Mouse (Mus musculus) frontal cortex, adult 2 months (tissue): ENCODE measurements around the gene Hoxd8. TPM values are rescaled to one million over a fixed set of nuclear protein-coding genes. Genes with fewer than 3 reads are reported as not detected.

ENCODE experiments used
- DNase-seq, 2 experiments: peaks; one replicate each; pipeline ENCODE4 v3.0.0; 2022; ENCODE audit warnings: low spot score in 1 of 2; ENCODE audit errors: extremely low spot score in 1 of 2
- polyA plus RNA-seq: library from polyadenylated mRNA; depleted of rRNA; stranded (reverse); fragments of >200 nt; gene quantifications from 2 replicates; pipeline ENCODE4 v1.2.3, GENCODE M21; 2012

Hoxd8 gene
- polyA plus RNA-seq, 1 experiment: 0.04 TPM

DNA sequence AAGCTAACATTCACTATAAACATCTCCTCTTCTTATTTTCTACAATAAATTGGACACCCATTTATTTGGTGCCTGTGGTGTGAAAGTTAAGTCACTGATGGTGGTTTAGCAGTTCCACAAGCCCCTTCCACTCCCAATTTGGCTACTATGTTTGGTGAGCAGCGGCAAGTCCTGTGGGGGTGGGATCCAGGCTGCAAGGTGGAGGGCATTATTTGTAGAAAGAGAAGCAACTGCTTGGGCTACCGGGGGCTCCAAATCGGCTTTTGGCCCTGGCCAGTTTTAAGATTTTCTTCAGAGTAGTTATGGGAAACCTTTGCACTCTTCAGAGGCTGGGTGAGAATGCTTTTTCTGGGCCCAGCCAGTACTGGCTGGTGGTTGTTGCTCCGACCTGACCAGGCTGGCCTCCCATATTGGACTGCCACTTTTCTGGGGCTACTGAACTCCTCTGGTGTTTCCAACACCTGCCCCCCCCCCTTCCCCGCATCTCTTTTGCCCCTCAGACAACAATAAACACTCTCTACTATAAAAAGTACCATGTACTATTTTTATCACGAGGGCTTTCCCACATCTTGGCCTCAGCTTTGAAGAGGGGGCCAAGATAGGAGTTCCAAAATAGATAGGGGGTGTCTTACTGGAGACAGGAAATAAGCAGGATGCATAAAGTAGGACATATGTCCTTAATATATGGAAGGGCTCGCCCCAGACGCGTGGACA is 27.5 kb downstream of the Hoxd8 start:
- no peak for DNase-seq

- DNase-seq: no peak
Measured at GRCm38 (mm10) chr2:74732513-74733316, 28.3 kb downstream of the Hoxd8 start.

DNA sequence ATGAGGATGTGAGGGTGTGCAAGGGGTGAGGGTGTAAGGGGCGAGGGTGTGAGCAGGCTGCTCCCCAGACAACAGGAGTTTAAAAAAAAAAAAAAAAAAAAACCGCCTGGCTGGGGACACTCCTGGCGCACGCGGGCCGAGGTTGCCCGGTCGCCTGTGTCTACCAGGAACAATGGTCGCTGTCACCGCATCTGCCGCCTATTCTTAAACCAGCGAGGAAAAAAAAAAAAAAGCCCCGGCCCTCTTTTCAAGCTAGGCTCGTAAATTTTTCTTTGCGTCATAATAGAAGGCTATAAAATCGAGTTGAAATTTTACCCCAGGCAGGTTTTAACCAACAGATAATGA is 28.9 kb downstream of the Hoxd8 start:
- no peak for DNase-seq

GRCm38 (mm10) chr2:74733765-74734164 is 29.4 kb downstream of the Hoxd8 start:
- no peak for DNase-seq

GRCm38 (mm10) chr2:74734451-74734850 is 30.0 kb downstream of the Hoxd8 start:
- DNase-seq: no peak

- no peak for DNase-seq
Measured at GRCm38 (mm10) chr2:74734996-74735811, 30.8 kb downstream of the Hoxd8 start.

DNA sequence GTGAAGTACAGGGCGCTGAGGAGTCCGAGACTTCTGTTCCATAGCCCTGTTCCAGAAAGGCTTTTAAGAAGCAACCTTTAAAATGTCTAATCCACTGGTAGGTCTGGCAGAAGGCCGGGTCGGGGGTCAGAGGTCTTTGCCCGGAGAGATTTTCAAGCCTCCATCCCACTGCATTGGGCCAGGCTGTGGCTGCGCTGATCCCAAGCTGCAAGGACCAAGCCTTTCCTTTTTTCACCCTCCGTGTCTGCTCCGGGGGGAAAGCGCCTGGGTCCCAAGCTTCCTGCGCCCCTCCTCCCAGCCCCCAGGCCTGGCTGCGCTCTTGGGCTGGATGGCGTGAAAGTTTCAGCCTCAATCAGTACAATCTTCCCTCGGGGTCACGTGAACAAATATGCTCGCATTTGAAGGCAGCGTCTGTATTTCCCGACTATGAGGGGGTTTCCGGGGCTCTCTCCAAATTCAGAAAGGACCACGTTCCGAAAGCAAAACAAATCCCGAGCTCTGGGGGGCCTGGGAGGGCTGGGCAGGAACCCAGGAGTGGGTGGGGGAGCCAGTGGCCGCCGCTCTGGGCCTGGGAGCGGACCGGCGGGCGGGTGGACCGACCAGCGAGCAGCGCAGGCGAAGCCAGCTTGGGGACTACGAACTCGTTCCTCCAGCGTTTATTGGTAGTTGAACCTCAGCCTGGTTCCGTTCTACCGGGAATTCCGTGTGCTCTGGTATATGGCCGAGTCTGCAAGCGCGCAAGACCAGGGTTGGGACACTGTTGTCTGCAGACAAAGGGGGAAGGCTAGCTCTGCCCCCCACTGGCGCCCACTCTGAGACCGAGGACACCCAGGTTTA is 31.7 kb downstream of the Hoxd8 start:
- DNase-seq: no peak

GRCm38 (mm10) chr2:74736688-74737577 is 32.5 kb downstream of the Hoxd8 start:
- DNase-seq: no peak

DNA sequence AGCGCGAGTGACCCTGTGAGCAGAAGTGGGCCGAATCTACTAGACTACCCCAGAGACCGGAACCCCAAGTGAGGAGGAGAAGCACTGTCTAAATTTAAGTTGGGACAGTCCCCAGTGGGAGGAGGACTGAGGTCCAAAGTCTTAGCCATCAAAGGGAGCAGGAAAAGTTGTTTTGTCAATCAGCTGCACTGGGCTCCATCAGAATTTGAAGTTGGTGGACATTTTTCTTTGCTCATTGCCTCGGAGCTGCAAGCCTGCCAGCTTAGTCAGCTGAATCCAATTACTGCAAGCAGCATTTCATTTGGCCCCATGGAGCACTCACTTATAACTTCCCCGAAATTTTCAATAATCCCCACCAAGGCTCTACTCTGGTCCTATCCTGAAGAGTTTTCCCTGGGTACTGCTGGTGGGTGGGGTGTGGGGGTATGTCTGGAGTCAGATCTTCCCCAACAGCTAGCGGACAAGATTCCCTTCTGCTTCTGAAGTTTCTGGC is 33.2 kb downstream of the Hoxd8 start:
- DNase-seq: no peak

- DNase-seq: no peak
Measured at GRCm38 (mm10) chr2:74738623-74739475, 34.4 kb downstream of the Hoxd8 start.

DNA sequence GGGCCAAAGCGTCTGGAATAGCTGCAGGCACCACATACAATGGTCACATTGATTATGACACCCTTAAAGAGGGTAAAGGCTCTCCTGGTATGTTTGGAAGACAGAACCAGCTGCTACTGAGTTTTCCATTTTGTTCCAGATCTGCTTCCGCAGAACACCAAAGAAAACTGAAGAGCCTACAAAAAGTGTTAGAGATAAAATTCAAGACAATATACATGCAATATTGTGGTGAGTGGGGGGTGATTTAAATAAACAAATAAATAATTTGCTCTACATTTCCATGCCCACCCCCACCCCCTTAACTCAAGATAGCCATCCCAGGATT is 35.0 kb downstream of the Hoxd8 start:
- no peak for DNase-seq

DNA sequence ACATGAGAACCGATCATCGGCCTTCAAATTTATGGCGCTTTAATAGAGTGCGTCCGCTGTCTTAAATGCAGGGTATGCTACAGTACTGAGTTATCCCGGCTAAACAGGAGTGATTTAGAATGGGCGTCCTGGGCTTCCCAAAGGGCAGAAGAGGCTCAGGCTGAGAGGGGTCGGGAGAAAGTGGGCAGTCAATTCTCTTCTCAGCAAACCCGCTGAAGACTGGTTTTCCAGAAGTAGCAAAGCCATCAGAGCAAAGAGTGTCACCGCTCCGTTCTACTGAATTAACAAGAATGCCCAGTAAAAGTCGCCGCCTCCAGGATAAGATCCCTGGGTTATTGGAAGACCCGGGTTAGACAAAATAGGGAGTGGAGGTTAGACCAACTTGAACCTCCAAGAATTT is 35.5 kb downstream of the Hoxd8 start:
- no peak for DNase-seq

DNA sequence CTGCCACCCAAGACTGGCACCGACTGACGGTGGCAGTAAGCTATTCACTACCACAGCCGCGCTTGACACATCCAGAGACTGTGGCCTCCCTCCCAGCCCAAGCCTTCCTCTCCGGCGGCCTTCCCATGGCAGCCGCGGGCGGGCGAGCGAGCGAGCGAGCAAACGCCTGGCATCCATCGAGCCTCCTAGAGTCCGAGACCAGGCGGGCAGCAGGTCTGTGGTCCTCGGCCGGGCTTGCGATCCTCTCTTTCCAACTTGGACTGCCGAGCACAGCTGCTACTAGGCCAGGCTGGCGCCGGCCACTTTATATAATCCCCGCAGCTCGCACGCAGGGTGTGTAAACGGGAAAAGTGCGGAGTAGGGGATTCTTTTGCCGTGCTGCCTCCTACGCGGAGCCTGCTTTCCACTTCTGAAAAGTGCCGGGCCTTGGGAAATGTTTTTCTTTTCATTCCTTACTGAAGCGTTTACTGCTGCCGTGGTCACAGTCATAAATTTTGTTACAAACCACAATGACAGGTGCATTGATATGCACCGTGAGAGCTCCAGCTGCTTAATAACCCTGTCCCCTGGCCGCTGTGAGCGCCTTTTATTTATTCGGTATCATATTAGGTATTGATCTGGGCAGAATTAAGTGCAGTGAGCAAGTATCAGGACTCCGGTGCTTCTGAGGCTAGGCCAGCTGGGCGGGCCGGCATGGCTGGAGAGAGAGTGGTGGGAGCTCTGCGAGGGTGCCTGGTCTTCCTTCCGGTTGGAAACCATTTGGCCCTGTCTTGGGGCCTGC is 36.1 kb downstream of the Hoxd8 start:
- DNase-seq: no peak

- no peak for DNase-seq
Measured at GRCm38 (mm10) chr2:74741252-74741978, 37.0 kb downstream of the Hoxd8 start.

- DNase-seq: no peak
Measured at GRCm38 (mm10) chr2:74741979-74742277, 37.5 kb downstream of the Hoxd8 start.

DNA sequence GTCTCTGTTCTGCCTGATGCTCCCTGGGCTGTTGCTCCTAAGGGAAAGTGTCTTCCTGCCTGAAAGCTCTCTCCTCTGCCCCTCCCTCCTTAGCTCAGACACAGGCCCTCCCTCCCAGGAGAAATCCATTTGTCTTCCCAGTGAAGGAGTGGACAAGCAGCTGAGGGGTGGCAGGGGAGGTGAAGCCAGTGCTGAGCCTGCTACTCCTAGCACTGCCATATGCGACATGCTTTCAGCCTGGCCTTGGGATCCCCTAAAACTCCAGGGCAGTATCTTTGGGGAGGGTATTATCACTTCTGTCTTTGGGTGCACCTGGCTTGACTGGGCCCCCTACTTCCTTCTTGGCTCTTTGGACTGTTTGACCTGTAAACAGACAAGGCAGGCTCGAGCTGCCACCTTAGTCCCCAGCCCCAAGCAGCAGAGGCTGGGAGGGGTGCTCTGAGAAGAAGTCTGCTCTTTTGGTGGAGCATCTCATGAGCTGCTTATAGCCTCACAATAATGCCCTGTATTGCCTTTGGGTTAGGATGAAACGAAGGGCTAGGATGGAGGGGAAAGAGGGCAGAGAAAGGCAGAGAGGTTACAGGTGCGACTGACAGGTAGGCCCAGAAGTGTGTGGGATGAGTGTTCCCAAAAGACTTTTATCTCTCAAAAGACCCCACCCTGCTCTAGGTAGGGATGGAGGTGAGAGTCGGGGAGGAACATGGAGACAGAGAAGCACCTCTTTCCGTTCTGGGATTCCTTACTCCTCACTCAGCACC is 41.3 kb downstream of the Hoxd8 start:
- no peak for DNase-seq
